9 mouse cellular contexts compared by ENCODE assay signal in genomic region chr3:75910257-75910656, GRCm38 (mm10). TPM values are rescaled to one million over a fixed set of nuclear protein-coding genes. Genes with fewer than 3 reads are reported as not detected.
DNase-seq lines count a peak whose midpoint lies in the region; ATAC-seq lines count a peak whose summit lies in the region.
"Had no signal": no experiment of that assay in that cellular context is flagged by ENCODE, and none has a peak within 500 bp of the region (broad histone marks: within the 10 kb centered on the region; RNA-seq: fewer than 3 reads in every experiment).

No protein-coding gene starts in this region.

- ATAC-seq in kidney, embryonic 15.5 days (replicated peaks; ENCODE audit: low FRiP score) = peak; percentile 84
- ATAC-seq in hindbrain, embryonic 16.5 days = peak; percentile 77
- ATAC-seq in liver, embryonic 16.5 days (ENCODE audit: low read depth) = peak; percentile 51

- H3K4me1 ChIP-seq in kidney, embryonic 15.5 days = no peaks in the 10 kb centered on the region
- H3K4me1 ChIP-seq in hindbrain, embryonic 16.5 days (ENCODE audit: control insufficient read depth, insufficient read depth, low read depth, low read length) = no peaks in the 10 kb centered on the region
- H3K4me1 ChIP-seq in liver, embryonic 16.5 days (ENCODE audit: control insufficient read depth, low read depth, low read length) = no peaks in the 10 kb centered on the region; the same call in 1 of the 2 replicates

- H3K36me3 ChIP-seq in kidney, embryonic 15.5 days = peaks cover 13% of the 10 kb centered on the region; the same call in 1 of the 2 replicates
- H3K36me3 ChIP-seq in hindbrain, embryonic 16.5 days (ENCODE audit: control insufficient read depth, insufficient read depth, low read length) = no peaks in the 10 kb centered on the region
- H3K36me3 ChIP-seq in liver, embryonic 16.5 days (ENCODE audit: control insufficient read depth, insufficient read depth) = 0 out of 2 replicates have a peak, but pooled peaks cover 4% of the 10 kb centered on the region

- no peaks in the 10 kb centered on the region for H3K9me3 ChIP-seq in kidney, embryonic 15.5 days (replicated peaks)
- H3K9me3 ChIP-seq in hindbrain, embryonic 16.5 days (ENCODE audit: control insufficient read depth, low read length) = no peaks in the 10 kb centered on the region
- no peaks in the 10 kb centered on the region for H3K9me3 ChIP-seq in liver, embryonic 16.5 days (replicated peaks; ENCODE audit: control insufficient read depth, low read length)
- H3K9me3 ChIP-seq: heart, embryonic 13.5 days had no signal

- no peak overlapping the region for H3K27ac ChIP-seq in kidney, embryonic 15.5 days
- no peak overlapping the region for H3K27ac ChIP-seq in hindbrain, embryonic 16.5 days (ENCODE audit: low read depth, low read length)
- no peak overlapping the region for H3K27ac ChIP-seq in liver, embryonic 16.5 days (ENCODE audit: low read length)
- H3K27ac ChIP-seq: heart, embryonic 13.5 days had no signal

- no peak for DNase-seq in kidney, postnatal 4 days
- DNase-seq in MN1 (ENCODE audit: low spot score) = peak; percentile 81
- DNase-seq in embryo, embryonic 10 days (ENCODE audit: low spot score) = peak; percentile 67
- DNase-seq in retina, postnatal 7 days (ENCODE audit: low read depth, low spot score) = peak; percentile 58
- no peak for DNase-seq in gastrocnemius, postnatal 10 days

- H3K9ac ChIP-seq in kidney, embryonic 15.5 days = no peak overlapping the region
- H3K9ac ChIP-seq in hindbrain, embryonic 16.5 days (ENCODE audit: low read depth, low read length) = no peak overlapping the region
- no peak overlapping the region for H3K9ac ChIP-seq in liver, embryonic 16.5 days (ENCODE audit: low read depth, low read length)
- H3K9ac ChIP-seq: heart, embryonic 13.5 days had no signal

- no peaks in the 10 kb centered on the region for H3K27me3 ChIP-seq in kidney, embryonic 15.5 days
- H3K27me3 ChIP-seq in hindbrain, embryonic 16.5 days (replicated peaks; ENCODE audit: control insufficient read depth, insufficient read depth, low read length) = no peaks in the 10 kb centered on the region
- no peaks in the 10 kb centered on the region for H3K27me3 ChIP-seq in liver, embryonic 16.5 days (ENCODE audit: control insufficient read depth, insufficient read depth, low read depth, low read length)
- H3K27me3 ChIP-seq: heart, embryonic 13.5 days had no signal

- 3% methylated on average over 4 of the region's 4 CpGs for whole genome bisulfite sequencing in kidney, embryonic 15.5 days
- 11% methylated on average over 4 of the region's 4 CpGs for WGBS in hindbrain, embryonic 16.5 days
- 17% methylated on average over 4 of the region's 4 CpGs for WGBS in liver, embryonic 16.5 days (ENCODE audit: insufficient replicate concordance)

- H3K4me3 ChIP-seq in kidney, embryonic 15.5 days (replicated peaks) = no peak overlapping the region
- H3K4me3 ChIP-seq in hindbrain, embryonic 16.5 days (ENCODE audit: low read length) = no peak overlapping the region
- H3K4me3 ChIP-seq in liver, embryonic 16.5 days (ENCODE audit: low read depth, low read length) = no peak overlapping the region
- H3K4me3 ChIP-seq: heart, embryonic 13.5 days had no signal

- H3K4me2 ChIP-seq in kidney, embryonic 15.5 days = no peak overlapping the region
- H3K4me2 ChIP-seq in hindbrain, embryonic 16.5 days (ENCODE audit: low read length) = no peak overlapping the region
- H3K4me2 ChIP-seq in liver, embryonic 16.5 days (ENCODE audit: low read depth, low read length) = no peak overlapping the region
- H3K4me2 ChIP-seq: heart, embryonic 13.5 days had no signal

RNA-seq across cellular contexts. Expression of gene Golim4, which starts 46.5 kb away (rescaled TPM):
- 60.0 and 65.7 TPM in 2 replicates for polyA plus RNA-seq in kidney, embryonic 15.5 days (2015; fragmentation: Nextera tagmentation; extraction: Ambion mirVana)
- 20.5 and 23.7 TPM in 2 replicates for polyA plus RNA-seq in hindbrain, embryonic 16.5 days (2015; fragmentation: Nextera tagmentation; extraction: Ambion mirVana)
- 21.4 and 22.7 TPM in 2 replicates for polyA plus RNA-seq in liver, embryonic 16.5 days (2015; fragmentation: Nextera tagmentation; extraction: Ambion mirVana)
- 10 to 100 TPM; 36.3 to 49.2 TPM for total RNA-seq in gastrocnemius, postnatal 10 days (2021)

Comparison
In these comparisons a context has a peak if more than half of its experiments do, and no peak if none do; other contexts are left out.
1. DNase-seq: peak in MN1 (single experiment), embryo, embryonic 10 days (single experiment) and retina, postnatal 7 days (single experiment); none in kidney, postnatal 4 days (0 of 2) and gastrocnemius, postnatal 10 days (single experiment).
2. Peak in every context shown above with its lines, with median percentiles within 50 percentile points of each other: ATAC-seq.